Mouse (Mus musculus): ENCODE results near the gene T2.
A peak's percentile ranks its signal among the peaks of the same experiment; 100 is the strongest.
"Not testable (repeated sequence)": the region's sequence is repeated elsewhere in the genome, so short reads cannot be mapped to it uniquely, and the experiment has no call there.

T2 gene

GRCm38 (mm10) chr17:8367514-8368480 is 12.0 kb downstream of the T2 start:
- peak; percentile 46 for DNase-seq

GRCm38 (mm10) chr17:8368570-8368969 is 12.8 kb downstream of the T2 start:
- DNase-seq: peak; percentile 75

- DNase-seq: peak; percentile 30
Observed at GRCm38 (mm10) chr17:8369171-8369570, 13.4 kb downstream of the T2 start.

GRCm38 (mm10) chr17:8370634-8371229 is 14.9 kb downstream of the T2 start:
- no peak for DNase-seq

GRCm38 (mm10) chr17:8371834-8372233 is 16.0 kb downstream of the T2 start:
- peak; percentile 49 for DNase-seq

GRCm38 (mm10) chr17:8372286-8373046 is 16.7 kb downstream of the T2 start:
- peak; percentile 88 for DNase-seq

- DNase-seq: no peak
Observed at GRCm38 (mm10) chr17:8377298-8377697, 21.5 kb downstream of the T2 start.

GRCm38 (mm10) chr17:8385441-8385840 is 29.6 kb downstream of the T2 start:
- DNase-seq: no peak

- DNase-seq: peak; percentile 23
Observed at GRCm38 (mm10) chr17:8388463-8388862, 32.7 kb downstream of the T2 start.

GRCm38 (mm10) chr17:8388990-8389789 is 33.4 kb downstream of the T2 start:
- DNase-seq: no peak

GRCm38 (mm10) chr17:8389790-8390095 is 34.0 kb downstream of the T2 start:
- DNase-seq: no peak

- DNase-seq: no peak
Observed at GRCm38 (mm10) chr17:8390487-8390886, 34.7 kb downstream of the T2 start.

- no peak for DNase-seq
Observed at GRCm38 (mm10) chr17:8396371-8396770, 40.6 kb downstream of the T2 start.

GRCm38 (mm10) chr17:8397946-8398345 is 42.2 kb downstream of the T2 start:
- no peak for DNase-seq

- DNase-seq: not testable (repeated sequence)
Observed at GRCm38 (mm10) chr17:8403932-8404331, 48.1 kb downstream of the T2 start.

GRCm38 (mm10) chr17:8406285-8406684 is 50.5 kb downstream of the T2 start:
- no peak for DNase-seq

- DNase-seq: not testable (repeated sequence)
Observed at GRCm38 (mm10) chr17:8408002-8408401, 52.2 kb downstream of the T2 start.

GRCm38 (mm10) chr17:8408589-8409295 is 53.0 kb downstream of the T2 start:
- no peak for DNase-seq

GRCm38 (mm10) chr17:8410330-8410729 is 54.5 kb downstream of the T2 start:
- DNase-seq: no peak

GRCm38 (mm10) chr17:8413656-8414055 is 57.9 kb downstream of the T2 start:
- DNase-seq: no peak

- no peak for DNase-seq
Observed at GRCm38 (mm10) chr17:8415533-8415932, 59.7 kb downstream of the T2 start.

GRCm38 (mm10) chr17:8416865-8417264 is 61.1 kb downstream of the T2 start:
- DNase-seq: no peak
